Mouse (Mus musculus) CD4-positive, CD25-positive, alpha-beta regulatory T cell (primary cell): ENCODE data around the gene Gprc5b. TPM values are rescaled to one million over a fixed set of nuclear protein-coding genes. Genes with fewer than 3 reads are reported as not detected.

Experiments
- polyA plus RNA-seq: library from polyadenylated mRNA; unstranded; fragments of 100-300 nt; shearing (Covaris generic); gene quantifications from one replicate; pipeline ENCODE4 v1.2.1, GENCODE M21; 2017

Gene Gprc5b
- 0.97 TPM for polyA plus RNA-seq

DNA sequence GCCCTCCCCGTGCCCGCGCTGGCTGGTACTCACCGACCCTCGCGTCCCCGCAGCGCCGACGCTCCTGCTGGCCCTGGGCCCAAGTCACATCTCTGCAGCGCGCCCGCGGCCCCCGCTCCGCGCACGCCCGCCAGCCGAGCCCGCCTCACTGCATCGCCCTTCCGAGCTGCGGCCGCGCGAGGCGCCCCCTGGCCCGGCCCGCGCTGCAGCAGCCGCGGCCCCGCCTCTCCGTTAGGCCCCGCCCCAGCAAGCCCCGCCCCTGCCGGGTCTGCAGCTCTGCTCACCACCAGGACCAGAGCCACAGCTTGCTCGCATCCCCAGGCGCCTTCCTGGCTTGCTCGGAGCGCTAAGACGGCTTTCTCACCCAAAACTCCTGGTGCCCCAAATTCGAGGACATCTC is at the start of gene Gprc5b:
Gene Gprc5b, minus strand, starts transcription at position 205 of the 400 bp plus-strand sequence.

Other genes with a start within 250 kb of the Gprc5b start
- gene Iqck, start 139.5 kb downstream of the Gprc5b start, polyA plus RNA-seq: 0.42 TPM
- 34.3 TPM for gene Knop1, start 139.0 kb downstream of the Gprc5b start, polyA plus RNA-seq
- not detected for gene Gpr139, start 189.4 kb upstream of the Gprc5b start, polyA plus RNA-seq